Mouse (Mus musculus) regulatory T cell (primary cell): Measurements from ENCODE around the gene Gm10277.
"Not testable (repeated sequence)": the region's sequence is repeated elsewhere in the genome, so short reads cannot be mapped to it uniquely, and the experiment has no call there.

Experiments
- in situ Hi-C: fragments of 300-600 bp; cut with MboI, MseI; formaldehyde crosslinking; loops from one replicate; pipeline ENCODE4 v1.15.1; 2025; ENCODE audit warnings: high pct_unique_total_duplicates

Gene Gm10277

DNA sequence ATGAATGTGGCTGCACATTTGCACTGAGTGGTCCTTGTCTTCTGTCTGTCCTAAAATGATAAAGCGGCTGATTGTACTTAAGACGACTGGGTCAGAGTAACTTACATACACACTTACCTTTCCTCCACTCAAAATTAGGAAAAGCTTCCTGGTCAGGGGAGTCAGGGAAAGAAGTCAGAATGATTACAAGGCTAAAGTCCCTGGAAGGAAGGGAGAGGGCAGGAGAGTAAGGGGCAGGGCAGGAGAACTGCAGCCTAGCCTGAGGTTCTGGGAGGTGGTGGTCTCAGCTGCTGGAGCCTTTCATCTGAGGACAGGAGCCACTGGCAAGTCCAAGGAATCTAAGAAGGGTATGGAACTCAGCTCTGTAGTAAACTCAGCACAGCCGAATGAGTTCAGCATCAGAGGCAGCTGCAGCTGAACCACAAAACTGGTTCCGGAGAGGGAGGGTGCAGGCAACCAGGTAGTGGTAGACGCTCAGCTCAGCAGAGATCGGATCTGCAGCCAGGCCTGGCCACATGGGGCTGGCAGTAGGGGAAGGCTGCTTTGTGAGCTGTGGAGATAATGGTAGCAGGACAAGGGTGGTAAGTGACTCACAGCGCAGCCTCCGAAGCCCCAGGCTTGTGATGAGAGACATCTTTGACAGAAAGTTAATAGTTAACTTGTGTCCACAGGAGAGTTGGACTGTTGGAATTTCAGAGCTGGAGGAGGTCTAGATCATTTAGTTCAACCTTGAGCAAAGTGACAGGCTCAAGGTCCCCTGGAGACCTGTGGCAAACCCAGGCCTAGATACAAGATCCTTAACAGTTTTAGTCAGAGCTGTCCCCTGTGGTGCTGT lies 15.5 kb downstream of the Gm10277 start:
- in situ Hi-C loops: no loop called here

GRCm38 (mm10) chr11:77770346-77770745 lies 17.2 kb downstream of the Gm10277 start:
- in situ Hi-C loops: no loop called here

DNA sequence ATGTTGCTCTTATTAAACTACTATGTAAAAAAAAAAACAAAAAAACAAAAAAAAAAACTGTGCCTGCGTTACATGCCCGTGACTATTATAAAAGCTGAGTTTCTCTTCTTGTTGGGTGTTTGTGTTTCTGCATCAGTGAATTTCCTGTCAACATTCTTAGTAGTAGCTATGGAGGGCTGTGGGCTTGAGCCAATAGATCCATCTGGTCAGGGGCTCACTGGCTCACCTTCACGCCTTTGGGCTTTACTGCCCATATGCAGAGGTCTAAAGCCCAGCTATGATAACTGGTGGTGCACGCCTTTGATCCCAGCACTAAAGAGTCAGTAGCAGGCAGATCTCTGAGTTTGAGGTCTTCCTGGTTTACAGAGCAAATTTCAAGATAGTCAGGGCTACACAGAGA lies 18.1 kb downstream of the Gm10277 start:
- in situ Hi-C loops: no loop called here

GRCm38 (mm10) chr11:77766351-77767001 lies 21.1 kb downstream of the Gm10277 start:
- in situ Hi-C loops: no loop called here

DNA sequence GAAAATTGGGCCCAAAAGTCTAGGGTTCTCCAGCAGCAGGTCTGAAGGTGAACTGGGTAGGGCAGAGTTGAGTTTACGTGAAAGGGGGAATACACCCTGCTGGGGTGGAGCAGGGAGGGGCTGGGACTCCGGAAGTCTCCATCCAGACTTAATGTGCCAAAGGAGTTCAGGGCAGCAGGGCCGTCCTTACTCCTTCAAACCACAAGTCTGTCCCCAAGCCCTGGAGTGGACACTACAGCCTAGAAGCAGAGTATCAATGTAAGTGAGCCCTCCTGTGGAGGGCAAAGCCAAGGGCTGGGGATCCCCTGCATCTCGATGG lies 22.1 kb downstream of the Gm10277 start:
- in situ Hi-C loops: no loop called here

DNA sequence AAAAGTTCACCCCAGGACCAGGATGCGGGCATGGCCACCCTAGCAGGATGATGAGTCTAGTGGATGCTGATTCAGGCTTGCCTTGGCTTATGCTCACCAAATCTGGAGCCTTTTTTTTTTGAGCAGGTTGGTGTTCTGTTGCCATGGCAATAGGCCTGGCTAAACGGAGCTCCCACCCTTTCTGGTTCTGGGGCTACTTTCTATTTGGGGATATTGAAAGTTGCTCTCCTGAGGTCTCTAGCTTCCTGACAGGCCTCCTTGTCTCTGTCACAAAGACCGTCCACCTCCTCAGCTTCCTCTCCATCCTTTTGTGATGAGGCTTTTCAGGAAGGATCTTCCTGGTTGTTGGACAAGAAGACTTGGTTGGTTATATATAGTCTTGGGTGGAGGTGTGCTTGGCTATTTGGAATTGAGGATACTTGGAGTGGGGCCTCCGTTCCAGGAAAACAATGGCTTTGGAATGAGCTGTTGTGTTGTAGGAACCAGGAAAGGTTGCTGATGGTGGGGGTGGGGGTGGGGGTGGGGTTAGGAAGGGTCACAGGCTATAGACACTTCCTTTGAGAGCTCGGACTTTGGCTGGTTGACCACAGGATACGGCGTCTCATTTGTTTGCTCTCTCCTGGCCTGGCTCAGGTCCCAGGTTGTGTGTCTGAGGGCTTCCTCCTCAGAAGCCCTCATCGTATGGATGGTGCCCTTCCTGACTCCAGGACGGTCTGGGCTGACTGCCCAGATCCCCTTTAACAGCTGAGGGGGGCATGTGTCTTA lies 22.7 kb downstream of the Gm10277 start:
- in situ Hi-C loops: no loop called here

- in situ Hi-C loops: no loop called here
Observed at GRCm38 (mm10) chr11:77763673-77764340, 23.7 kb downstream of the Gm10277 start.

DNA sequence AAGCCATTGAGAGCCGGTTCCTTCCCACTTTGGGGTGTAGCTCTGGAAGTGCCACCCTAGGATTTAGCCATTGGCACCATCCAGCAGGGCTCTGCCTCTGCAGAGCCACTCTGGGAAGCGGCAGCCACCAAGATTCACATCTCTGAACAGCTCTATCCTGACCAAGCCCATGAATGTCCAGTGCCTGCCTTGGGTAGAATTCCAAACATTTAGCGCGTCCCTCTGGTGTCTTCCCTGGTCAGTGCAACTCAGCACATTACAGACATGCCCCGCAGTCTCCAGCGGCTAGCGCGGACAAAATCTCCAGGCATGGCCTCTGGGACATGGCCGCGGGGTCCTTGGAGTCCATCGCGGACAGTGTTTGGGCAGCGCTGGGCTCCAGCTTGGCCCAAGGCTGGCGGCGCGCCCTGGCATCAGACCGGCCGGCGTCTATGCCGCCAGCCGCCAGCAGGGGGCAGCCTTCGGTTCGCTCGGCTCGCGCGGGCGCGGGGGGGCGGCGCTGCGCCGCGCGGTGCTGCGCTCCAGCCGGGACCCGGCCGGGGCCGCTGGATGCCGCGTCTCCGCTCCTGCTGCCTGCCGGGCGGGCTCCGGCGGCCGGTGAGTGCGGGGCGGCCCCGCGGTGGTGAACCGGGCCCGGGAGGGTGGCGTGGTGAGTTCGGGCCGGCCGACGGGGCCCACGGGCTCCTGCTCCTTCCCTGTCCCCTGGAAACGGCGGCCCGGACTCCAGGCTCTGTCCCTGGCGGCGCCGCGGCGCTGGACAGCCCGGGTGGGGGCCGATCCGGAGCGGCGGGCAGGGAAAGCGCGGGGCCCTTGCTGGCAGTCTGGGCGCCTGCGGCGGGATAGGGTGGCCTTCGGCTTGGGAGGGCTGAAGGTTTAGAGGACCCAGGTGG lies 24.5 kb downstream of the Gm10277 start, which contains the start of gene Myo18a:
Gene Myo18a (plus strand): TSS at position 464 of the 890 bp plus-strand sequence.
- in situ Hi-C loops: no loop called here

- in situ Hi-C loops: no loop called here
Observed at GRCm38 (mm10) chr11:77760031-77760430, 27.5 kb downstream of the Gm10277 start.

DNA sequence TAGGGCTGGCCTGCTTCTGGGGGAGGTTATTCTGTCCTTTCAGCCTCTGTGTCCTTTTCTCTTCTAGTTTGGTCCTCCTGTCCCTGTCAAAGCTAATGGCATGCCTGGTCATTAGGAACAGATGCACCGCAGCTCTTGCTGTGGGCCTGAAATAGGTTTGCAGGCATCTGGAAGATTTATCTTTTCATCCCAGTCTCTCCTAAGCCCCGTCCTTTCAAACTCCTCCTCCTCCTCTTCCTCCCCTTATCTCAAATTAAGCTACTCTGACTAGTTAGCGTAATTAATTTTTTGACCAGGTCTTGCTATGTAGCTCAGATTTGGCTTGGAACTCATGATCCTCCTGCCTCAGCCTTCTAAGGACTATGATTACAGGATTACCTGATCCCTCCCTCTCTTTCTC lies 34.1 kb downstream of the Gm10277 start:
- in situ Hi-C loops: no loop called here

DNA sequence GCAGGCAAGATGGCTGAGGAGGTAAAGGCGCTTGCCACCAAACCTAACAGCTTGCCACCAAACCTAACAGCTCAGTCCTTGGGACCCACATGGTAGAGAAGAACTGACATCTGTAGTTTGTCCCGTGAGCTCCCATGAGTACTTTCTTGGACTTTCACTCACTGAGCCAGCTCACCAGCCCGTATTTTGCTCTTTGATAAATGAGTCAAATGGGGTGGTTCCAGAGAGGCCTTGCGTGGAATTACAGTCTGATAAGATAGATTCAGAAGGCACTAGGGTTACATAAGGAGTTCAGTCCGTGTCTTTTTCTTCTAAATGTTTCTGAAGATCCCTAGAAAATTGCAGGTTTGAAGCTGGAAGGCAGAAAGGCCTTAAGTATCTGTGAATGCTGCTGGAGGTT lies 35.0 kb downstream of the Gm10277 start:
- in situ Hi-C loops: no loop called here

- in situ Hi-C loops: no loop called here
Observed at GRCm38 (mm10) chr11:77748996-77749395, 38.6 kb downstream of the Gm10277 start.

GRCm38 (mm10) chr11:77747103-77747502 lies 40.4 kb downstream of the Gm10277 start:
- in situ Hi-C loops: not testable (repeated sequence)

- in situ Hi-C loops: no loop called here
Observed at GRCm38 (mm10) chr11:77746652-77747051, 40.9 kb downstream of the Gm10277 start.

- in situ Hi-C loops: loop anchor here (5.0 kb wide), 2 partner anchors 73 to 213 kb away; no protein-coding TSS in a partner anchor
Observed at GRCm38 (mm10) chr11:77743966-77744365, 43.6 kb downstream of the Gm10277 start.

GRCm38 (mm10) chr11:77738555-77738954 lies 49.0 kb downstream of the Gm10277 start:
- in situ Hi-C loops: no loop called here

DNA sequence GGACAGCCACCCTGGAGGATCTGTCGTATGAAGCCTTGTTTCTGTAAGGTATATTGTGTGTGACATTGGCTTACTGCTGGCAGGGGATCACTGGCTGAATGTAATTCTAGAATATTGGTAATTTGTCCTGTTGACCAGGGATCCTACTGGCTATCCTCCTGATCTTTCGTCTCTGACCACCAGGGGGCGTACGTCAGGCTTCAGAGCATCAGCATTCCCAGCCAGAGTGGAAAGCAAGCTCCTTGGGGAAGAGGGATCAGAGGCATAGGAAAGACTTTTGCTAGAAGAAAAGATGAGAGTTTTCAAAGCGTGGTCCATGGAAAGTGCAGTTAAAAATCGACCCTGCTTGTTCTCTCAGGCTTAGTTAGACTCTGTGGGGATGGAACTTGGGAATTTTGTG lies 50.3 kb downstream of the Gm10277 start:
- in situ Hi-C loops: no loop called here
